Mouse (Mus musculus): ENCODE measurements around the gene Zcchc4.

DNA sequence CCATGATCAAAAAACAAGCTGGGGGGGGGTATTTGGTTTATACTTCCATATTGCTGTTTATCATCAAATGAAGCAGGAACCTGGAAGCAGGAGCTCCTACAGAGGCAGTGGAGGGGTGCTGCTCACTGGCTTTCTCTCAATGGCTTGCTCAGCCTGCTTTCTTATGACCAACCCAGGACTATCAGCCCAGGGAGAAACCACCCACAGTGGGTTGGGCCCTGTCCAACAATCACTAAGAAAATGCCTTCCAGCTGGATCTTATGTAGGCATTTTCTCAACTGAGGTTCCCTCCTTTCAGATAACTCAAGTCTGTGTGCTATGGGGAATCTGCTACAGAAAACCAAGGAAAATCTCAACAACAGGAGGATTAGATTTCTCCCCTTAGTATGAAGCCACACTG, 21.0 kb upstream of the Zcchc4 start:
- TF ChIP-seq POLR2A (IDR thresholded peaks at IDR 0.05; ENCODE audit: low read depth, low read length), result no peak
- TF ChIP-seq CTCF (IDR thresholded peaks at IDR 0.05; ENCODE audit: extremely low read depth, insufficient read length, insufficient replicate concordance, low read depth, low read length), result no peak

Measured in small intestine, adult 2 months (tissue).